Mouse (Mus musculus): ENCODE results near the gene Rasgef1b.

The Rasgef1b gene

GRCm38 (mm10) chr5:99399855-99400626, 328.8 kb downstream of the Rasgef1b start:
- DNase-seq (ENCODE audit: low read depth): no peak

GRCm38 (mm10) chr5:99398472-99399070, 330.3 kb downstream of the Rasgef1b start:
- DNase-seq (ENCODE audit: low read depth): no peak

DNA sequence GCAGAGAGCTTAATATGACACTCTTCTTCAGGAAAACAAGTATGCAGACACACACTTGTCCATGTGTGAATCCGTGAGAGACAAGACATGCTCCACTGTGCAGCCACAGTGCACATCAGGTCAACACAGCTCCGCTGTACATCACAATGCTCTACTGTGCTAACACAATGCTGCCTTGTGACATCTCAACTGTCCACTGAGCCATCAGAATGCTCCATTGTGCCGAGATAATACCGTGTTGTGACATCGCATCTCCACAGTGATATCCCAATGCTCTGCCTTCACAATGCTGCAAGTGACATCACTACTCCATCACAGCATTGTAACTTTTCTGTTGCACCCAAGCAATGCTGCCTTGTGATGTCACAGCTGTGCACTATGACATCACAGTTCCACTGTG, 334.3 kb downstream of the Rasgef1b start:
- no peak for DNase-seq (ENCODE audit: low read depth)

DNA sequence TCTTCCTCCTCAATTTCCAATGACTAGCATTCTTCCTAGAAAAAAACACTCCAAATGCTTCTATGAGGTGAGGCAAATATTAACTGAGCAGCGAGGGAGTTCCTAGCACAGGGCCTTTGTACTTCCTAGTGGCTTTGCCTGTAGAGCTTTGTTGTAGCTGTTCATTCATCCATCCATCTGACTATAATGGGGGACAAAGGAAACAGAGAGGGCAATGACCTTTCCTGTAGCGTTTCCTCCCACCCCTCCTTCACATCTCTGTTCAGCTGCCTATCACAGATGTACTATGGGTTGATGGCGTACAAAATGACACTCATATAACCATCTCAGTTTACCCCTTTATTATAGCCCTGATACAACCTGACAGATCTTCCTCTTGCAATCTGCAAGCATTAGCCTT, 337.3 kb downstream of the Rasgef1b start:
- no peak for DNase-seq (ENCODE audit: low read depth)

- DNase-seq (ENCODE audit: low read depth): no peak
Observed at GRCm38 (mm10) chr5:99390776-99391175, 338.1 kb downstream of the Rasgef1b start.

GRCm38 (mm10) chr5:99390314-99390713, 338.6 kb downstream of the Rasgef1b start:
- DNase-seq (ENCODE audit: low read depth): no peak

- no peak for DNase-seq (ENCODE audit: low read depth)
Observed at GRCm38 (mm10) chr5:99388585-99389250, 340.1 kb downstream of the Rasgef1b start.

- no peak for DNase-seq (ENCODE audit: low read depth)
Observed at GRCm38 (mm10) chr5:99388131-99388530, 340.7 kb downstream of the Rasgef1b start.

DNA sequence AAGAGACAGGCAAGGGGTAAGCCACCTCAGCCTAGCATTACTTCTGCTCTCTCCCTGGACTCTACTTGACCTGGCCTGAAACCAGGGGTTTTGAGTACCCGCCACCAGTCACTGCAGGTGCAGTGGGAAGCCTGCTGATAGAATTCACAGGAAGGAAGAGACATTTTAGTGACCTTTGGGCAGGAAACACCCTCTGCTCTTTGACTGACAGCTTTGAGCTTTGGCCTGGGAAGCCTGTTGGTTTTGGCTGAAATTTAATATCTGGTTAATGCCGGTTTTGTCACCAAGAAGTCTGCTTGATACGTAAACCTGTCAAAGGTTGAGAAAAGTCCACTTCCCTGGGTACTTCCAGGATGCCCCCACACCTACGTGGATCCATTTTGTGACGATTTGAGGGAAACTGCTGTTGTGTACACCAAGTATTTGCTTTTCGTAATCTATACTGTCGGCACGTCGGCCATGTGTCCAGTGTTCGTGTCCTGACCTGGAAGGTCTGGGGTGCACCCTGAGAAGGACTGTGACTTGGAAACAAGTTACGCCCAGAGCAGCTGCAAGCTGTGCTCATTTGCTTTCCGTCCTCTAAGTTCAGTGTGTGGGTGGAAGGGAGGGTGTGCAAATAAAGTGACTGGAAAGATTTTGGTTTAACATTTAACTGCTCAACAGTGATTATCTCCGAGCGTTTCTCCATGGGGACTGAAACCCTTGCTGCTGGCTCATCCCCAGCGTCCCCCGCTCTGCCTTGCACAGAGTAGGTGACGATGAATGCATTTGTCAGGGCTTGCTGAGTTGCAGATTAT, 341.5 kb downstream of the Rasgef1b start:
- DNase-seq (ENCODE audit: low read depth): no peak

GRCm38 (mm10) chr5:99386246-99386845, 342.5 kb downstream of the Rasgef1b start:
- DNase-seq (ENCODE audit: low read depth): no peak

DNA sequence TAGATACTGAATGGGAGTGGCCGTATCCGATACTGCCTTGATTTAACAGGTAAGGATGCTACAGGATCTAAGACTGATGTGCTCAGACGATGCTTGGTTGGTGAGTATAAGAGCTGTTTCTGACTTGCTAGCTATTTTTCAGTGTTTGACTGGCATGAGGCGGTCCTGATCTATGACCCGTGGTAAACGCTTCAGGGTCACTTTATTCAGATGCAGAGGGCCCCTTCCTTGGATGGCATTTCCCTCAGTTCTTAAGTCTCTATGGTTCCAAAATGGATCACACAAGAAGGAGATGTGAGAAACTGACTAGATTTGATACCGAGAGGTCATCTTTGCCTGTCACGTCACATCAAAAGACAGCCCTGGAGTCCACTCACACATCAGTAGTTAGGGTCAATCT, 343.1 kb downstream of the Rasgef1b start:
- no peak for DNase-seq (ENCODE audit: low read depth)

DNA sequence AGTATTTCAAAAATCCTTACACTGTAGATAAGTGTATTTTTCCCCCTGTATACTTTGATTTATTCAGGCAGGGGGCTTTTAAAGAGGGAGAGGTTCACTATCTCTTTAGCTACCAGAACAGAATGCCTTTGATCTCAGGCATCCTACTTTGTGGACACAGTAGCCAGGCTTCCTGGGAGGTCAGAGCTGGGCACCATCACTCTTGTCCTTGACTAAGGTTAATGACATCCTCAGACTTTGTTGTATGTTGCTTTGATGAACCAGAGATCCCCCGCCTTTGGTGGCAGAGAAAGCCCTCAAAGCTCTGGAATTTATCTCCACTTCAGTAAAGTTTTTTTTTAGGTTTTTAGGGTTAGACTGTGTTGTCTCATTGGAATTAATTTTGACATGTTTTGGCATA, 343.8 kb downstream of the Rasgef1b start:
- DNase-seq (ENCODE audit: low read depth): no peak

DNA sequence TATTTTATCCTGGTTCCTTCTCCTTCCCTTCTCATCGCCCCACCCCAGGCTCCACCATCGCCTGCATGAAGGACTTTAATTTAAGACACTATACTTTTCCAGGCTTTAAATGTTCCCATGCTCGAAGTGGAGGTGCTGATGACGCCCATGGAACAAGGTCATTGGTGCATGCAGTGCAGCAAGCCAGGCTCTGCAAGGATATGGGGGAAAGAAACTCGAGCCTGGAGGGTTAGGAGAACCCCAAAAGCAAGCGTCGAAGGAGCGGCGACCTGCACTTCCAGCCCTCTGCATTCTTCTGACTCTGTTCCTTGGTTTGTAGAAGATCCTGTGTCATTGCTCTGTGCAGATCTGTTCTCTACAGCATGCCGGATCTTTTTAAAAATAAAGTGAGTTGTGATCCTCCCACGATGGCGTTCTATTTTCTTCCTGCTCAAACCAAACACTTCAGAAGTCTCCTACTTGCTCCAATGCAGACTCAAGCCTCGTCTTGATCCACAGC, 345.0 kb downstream of the Rasgef1b start:
- no peak for DNase-seq (ENCODE audit: low read depth)

- no peak for DNase-seq (ENCODE audit: low read depth)
Observed at GRCm38 (mm10) chr5:99382786-99383185, 346.1 kb downstream of the Rasgef1b start.

GRCm38 (mm10) chr5:99381639-99382038, 347.2 kb downstream of the Rasgef1b start:
- DNase-seq (ENCODE audit: low read depth): no peak

DNA sequence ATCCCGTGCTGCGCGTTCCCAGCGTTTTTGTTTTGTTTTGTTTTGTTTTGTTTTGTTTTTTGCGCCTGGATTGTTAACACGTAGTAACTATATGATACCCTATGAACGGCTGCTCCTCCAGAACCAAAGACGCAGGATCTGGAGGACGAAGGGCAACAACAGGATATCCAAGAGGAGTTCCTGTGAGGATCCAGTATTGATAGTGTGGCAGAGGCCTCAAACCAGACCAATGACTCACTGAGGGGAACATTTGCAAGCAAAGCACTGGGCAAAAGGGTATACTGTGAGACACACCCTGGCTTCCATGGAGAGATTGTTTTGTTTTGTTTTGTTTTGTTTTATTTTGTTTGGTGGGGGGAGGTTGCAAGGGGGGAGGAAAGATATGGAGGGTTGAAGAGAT, 348.0 kb downstream of the Rasgef1b start:
- DNase-seq (ENCODE audit: low read depth): no peak

DNA sequence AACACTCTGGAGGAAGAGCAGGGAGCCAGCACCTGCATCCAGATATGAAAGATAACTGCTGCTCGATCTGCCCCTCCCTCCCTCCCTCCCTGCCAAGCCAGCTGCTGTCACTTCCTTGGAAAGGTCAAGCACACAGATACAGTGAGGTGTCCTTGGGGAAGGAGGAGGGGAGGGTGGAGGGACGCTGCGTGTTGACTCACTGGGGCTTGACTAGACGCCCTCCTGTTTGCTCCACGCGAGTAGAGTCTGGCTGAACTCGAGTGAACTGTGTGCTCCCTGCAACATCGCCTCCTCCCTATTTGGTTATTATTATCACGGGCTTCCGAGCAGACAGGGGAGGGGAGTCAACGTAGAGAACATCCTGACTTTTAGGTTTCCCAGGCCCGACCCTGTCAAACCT, 348.7 kb downstream of the Rasgef1b start:
- no peak for DNase-seq (ENCODE audit: low read depth)

GRCm38 (mm10) chr5:99378437-99379226, 350.2 kb downstream of the Rasgef1b start:
- no peak for DNase-seq (ENCODE audit: low read depth)

- no peak for DNase-seq (ENCODE audit: low read depth)
Observed at GRCm38 (mm10) chr5:99375725-99376124, 353.1 kb downstream of the Rasgef1b start.

GRCm38 (mm10) chr5:99374460-99374859, 354.4 kb downstream of the Rasgef1b start:
- DNase-seq (ENCODE audit: low read depth): no peak

DNA sequence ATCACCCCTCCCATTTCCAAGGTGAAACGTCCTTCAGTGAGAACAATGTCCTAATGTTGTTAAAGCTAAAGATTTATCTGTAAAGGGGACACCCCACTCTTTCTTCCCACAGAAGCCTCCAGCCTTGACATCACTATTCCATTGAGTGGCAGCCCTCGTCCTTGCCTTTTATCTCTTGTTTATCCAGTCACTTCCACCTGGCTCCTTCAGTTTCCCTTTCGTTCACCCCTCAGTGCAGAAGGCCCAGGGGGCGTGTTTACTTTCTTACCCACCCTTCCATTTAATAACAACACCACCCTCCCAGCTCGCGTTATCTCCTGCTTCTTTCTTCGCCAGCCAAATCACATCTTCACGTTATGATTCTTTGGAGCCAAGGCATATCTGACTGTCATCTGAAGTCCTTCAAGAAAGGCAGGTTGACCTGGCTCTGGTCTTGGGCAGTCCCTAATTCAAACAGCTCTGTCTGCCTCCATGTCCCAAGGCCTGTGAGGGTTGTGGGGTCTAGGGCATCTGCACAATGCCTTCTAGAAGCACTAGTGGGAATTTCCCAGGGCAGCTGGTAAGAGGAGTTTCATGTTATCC, 355.2 kb downstream of the Rasgef1b start:
- DNase-seq (ENCODE audit: low read depth): no peak
